Mouse (Mus musculus) thymus, adult 2 months (tissue): ENCODE results near the gene Gm10203. TPM values are rescaled to one million over a fixed set of nuclear protein-coding genes. Genes with fewer than 3 reads are reported as not detected.

Source experiments
- DNase-seq: peaks from one replicate; pipeline ENCODE4 v3.0.0; 2021
- H3K27ac ChIP-seq: fragments of 200-500 bp; 2 replicates; pipeline ENCODE4 v1.5.1; 2012; ENCODE audit warnings: low read length, control low read depth; ENCODE audit not compliant: control insufficient read depth, insufficient read depth
- H3K27me3 ChIP-seq: fragments of 200-500 bp; 2 replicates; pipeline ENCODE4 v1.6.1; 2012; ENCODE audit warnings: mild to moderate bottlenecking, low read length, moderate library complexity, mixed read lengths; ENCODE audit not compliant: control insufficient read depth, insufficient read depth
- H3K36me3 ChIP-seq: fragments of 200-500 bp; 2 replicates; pipeline ENCODE4 v1.6.1; 2012; ENCODE audit warnings: mild to moderate bottlenecking, low read length, moderate library complexity; ENCODE audit not compliant: control insufficient read depth, insufficient read depth
- H3K4me1 ChIP-seq: fragments of 200-500 bp; replicated peaks from 2 replicates; pipeline ENCODE4 v1.6.1; 2012; ENCODE audit warnings: low read length; ENCODE audit not compliant: control insufficient read depth, insufficient read depth
- H3K4me3 ChIP-seq: fragments of 200-500 bp; 2 replicates; pipeline ENCODE4 v1.5.1; 2012; ENCODE audit warnings: mild to moderate bottlenecking, low read length, control low read depth, moderate library complexity; ENCODE audit not compliant: control insufficient read depth, insufficient read depth
- CTCF ChIP-seq: fragments of 200-500 bp; IDR thresholded peaks from 2 replicates; pipeline ENCODE4 v1.5.1; 2012; ENCODE audit warnings: mild to moderate bottlenecking, control low read depth, low read length, moderate library complexity, borderline replicate concordance; ENCODE audit not compliant: control insufficient read depth, poor library complexity, insufficient read depth; ENCODE audit errors: extremely low read depth
- POLR2A ChIP-seq: fragments of 200-500 bp; IDR thresholded peaks from 2 replicates; pipeline ENCODE4 v1.6.1; 2012; ENCODE audit warnings: mild to moderate bottlenecking, low read length, control low read depth, moderate library complexity; ENCODE audit not compliant: control insufficient read depth, poor library complexity, insufficient read depth; ENCODE audit errors: extremely low read depth
- WGBS: fragments of 180-500 bp; shearing (Covaris S2); methylation state at CpG from one replicate; pipeline ENCODE4 v1.1.7; 2018; 5-methylcytosine and 5-hydroxymethylcytosine counted together
- polyA plus RNA-seq: library from polyadenylated mRNA; depleted of rRNA; stranded (reverse); fragments of >200 nt; gene quantifications from 2 replicates; pipeline ENCODE4 v1.2.3, GENCODE M21; 2012

Gm10203 gene
- polyA plus RNA-seq, 1 experiment: not detected

- H3K4me3 ChIP-seq: no peak overlapping the region
- WGBS: 82% methylated on average over 2 of the region's 2 CpGs
- no peak overlapping the region for H3K27ac ChIP-seq
- no peaks in the 10 kb centered on the region for H3K36me3 ChIP-seq
- H3K4me1 ChIP-seq: no peaks in the 10 kb centered on the region
- no peaks in the 10 kb centered on the region for H3K27me3 ChIP-seq
- DNase-seq: no peak
- TF ChIP-seq CTCF: no peak
These were observed 21.1 kb upstream of the Gm10203 start for GRCm38 (mm10) chr6:149108909-149109308.

GRCm38 (mm10) chr6:149116992-149117391, 13.0 kb upstream of the Gm10203 start:
- H3K27ac ChIP-seq: no peak overlapping the region

GRCm38 (mm10) chr6:149118935-149119334, 11.0 kb upstream of the Gm10203 start:
- Histone ChIP-seq H3K4me3 (no peak overlapping the region), H3K36me3 (no peaks in the 10 kb centered on the region), H3K4me1 (no peaks in the 10 kb centered on the region), H3K27ac (no peak overlapping the region), H3K27me3 (no peaks in the 10 kb centered on the region)
- TF ChIP-seq POLR2A (no peak), CTCF (no peak)
- WGBS: 95% methylated on average over 2 of the region's 2 CpGs
- no peak for DNase-seq

More at GRCm38 (mm10) chr6:149116992-149117391, 13.0 kb upstream of the Gm10203 start:
- Histone ChIP-seq H3K4me3 (no peak overlapping the region), H3K36me3 (no peaks in the 10 kb centered on the region), H3K27me3 (no peaks in the 10 kb centered on the region), H3K4me1 (no peaks in the 10 kb centered on the region)
- no peak for DNase-seq
- TF ChIP-seq CTCF (no peak), POLR2A (no peak)

GRCm38 (mm10) chr6:149119853-149120252, 10.1 kb upstream of the Gm10203 start:
- H3K4me1 ChIP-seq: no peaks in the 10 kb centered on the region
- H3K36me3 ChIP-seq: no peaks in the 10 kb centered on the region
- DNase-seq: peak; percentile 47
- TF ChIP-seq CTCF (no peak), POLR2A (no peak)
- WGBS: 50% methylated on average over 2 of the region's 2 CpGs
- H3K4me3 ChIP-seq: no peak overlapping the region
- H3K27me3 ChIP-seq: no peaks in the 10 kb centered on the region
- no peak overlapping the region for H3K27ac ChIP-seq

GRCm38 (mm10) chr6:149123042-149123441, 6.9 kb upstream of the Gm10203 start:
- Histone ChIP-seq H3K27me3 (no peaks in the 10 kb centered on the region), H3K4me3 (no peak overlapping the region), H3K27ac (no peak overlapping the region), H3K4me1 (no peaks in the 10 kb centered on the region), H3K36me3 (no peaks in the 10 kb centered on the region)
- no peak for DNase-seq
- whole genome bisulfite sequencing: 91% methylated on average over 3 of the region's 3 CpGs
- TF ChIP-seq CTCF: no peak

GRCm38 (mm10) chr6:149126675-149127074, 3.3 kb upstream of the Gm10203 start:
- 81% methylated on average over 4 of the region's 4 CpGs for WGBS
- Histone ChIP-seq H3K36me3 (no peaks in the 10 kb centered on the region), H3K27ac (no peak overlapping the region), H3K27me3 (no peaks in the 10 kb centered on the region), H3K4me3 (no peak overlapping the region), H3K4me1 (no peaks in the 10 kb centered on the region)
- DNase-seq: peak; percentile 64
- TF ChIP-seq POLR2A: no peak
- no peak for TF ChIP-seq CTCF

GRCm38 (mm10) chr6:149131111-149131510, 1.1 kb downstream of the Gm10203 start:
- Histone ChIP-seq H3K36me3 (no peaks in the 10 kb centered on the region), H3K27me3 (no peaks in the 10 kb centered on the region), H3K4me1 (no peaks in the 10 kb centered on the region), H3K27ac (no peak overlapping the region), H3K4me3 (no peak overlapping the region)
- WGBS: 60% methylated on average over 3 of the region's 3 CpGs
- DNase-seq: no peak
- TF ChIP-seq POLR2A (no peak), CTCF (no peak)
